Mouse (Mus musculus): Measurements from ENCODE around the gene Svop.

Gene Svop

DNA sequence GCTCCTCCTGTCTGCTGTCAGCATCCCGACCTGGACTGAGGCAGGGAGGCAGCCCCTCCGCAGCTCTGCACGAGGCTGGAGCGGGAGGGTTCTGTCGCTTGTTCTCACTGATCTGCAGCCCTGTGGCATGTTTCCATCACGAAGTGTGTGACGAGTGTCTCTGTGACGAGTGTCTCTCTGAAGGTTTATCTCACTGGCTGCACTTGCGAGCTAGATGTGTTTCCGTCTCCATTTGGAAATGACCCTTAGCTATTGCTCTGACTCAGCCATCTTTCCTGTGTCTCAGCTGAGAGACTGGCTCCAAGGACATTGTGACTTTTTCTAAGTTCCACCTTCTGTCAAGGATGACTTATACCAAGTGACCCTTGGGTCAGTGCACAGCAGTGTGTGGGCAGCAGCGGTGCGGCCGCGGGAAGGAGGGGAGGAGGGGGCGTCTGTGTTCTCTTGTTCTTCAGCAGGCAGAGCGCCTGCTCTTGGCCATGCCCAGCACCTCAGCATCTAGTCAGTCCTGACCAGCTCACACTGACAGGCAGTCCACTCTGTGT, 15.1 kb upstream of the Svop start:
- ATAC-seq (ENCODE audit: low TSS enrichment): no peak

DNA sequence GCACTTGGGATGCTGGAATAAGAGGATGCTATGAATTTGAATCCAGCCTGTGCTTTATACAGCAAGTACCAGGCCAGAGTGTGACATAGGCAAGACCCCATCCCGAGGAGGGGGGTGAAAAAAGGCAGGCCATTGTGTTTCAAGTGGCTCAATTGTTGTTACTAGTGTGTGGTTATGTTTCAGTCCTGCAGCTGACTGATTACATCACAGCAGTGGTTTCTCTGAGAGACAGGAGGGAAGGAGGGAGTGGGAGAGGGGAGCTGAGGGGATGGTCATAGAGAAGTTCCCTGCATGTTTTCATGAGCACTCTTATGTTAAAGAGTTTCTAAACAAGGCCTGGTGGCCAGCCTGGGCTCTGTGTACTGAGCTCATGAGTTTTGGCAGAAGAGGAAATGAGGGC, 11.4 kb upstream of the Svop start:
- ATAC-seq (ENCODE audit: low TSS enrichment): peak; percentile 24; the same call in 1 of the 2 replicates

DNA sequence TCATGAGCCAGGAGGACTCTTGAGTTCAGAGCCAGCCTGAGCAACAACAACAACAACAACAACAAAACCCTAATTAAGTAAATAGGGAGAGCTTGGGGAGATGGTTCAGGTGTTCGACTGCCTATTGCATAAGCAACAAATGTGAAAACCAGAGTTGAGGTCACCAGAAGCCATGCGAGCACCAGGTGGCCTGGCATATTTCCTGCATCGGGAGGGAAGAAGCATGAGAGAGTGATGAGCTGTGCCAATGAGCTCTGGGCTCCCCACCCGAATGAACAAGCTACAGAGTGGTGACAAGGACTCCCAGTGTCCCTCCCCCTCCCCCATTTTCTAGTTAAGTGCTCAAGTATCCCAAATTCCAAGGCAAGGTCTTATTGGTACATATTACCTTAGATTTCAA, 10.5 kb upstream of the Svop start:
- no peak for ATAC-seq (ENCODE audit: low TSS enrichment)

DNA sequence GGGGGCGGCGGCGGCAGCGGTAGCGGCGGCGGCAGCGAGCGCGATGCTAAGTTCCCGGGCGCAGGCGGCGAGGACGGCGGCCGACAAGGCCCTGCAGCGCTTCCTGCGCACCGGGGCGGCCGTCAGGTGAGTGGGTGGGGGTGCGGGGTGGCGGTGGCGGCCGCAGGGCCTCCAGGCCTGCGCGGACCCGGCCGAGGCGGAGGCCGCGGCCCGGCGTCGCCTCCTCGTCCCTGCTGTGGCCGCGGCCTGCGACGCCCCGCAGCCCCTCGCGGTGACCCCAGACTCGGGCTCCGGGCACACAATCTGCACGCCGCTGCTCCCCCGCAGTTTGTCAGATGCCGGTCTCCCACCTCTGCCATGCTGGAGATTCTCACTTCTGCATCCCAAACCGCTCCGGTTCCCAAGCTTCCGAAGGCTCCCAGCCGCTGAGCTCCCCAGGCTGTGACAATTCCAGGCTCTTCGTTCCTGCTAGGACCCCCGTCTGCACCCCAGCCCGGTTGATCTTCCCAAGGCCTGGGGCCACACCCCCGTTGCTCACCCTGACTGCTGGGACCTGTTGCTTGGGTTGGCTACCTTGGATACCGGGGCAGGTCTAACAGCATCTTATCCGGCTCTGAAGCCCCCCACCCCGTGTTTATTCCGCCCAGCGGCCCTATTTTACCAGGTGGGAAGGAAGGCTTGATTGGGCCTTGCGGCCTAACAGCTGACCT, 9.2 kb upstream of the Svop start:
- no peak for ATAC-seq (ENCODE audit: low TSS enrichment)

DNA sequence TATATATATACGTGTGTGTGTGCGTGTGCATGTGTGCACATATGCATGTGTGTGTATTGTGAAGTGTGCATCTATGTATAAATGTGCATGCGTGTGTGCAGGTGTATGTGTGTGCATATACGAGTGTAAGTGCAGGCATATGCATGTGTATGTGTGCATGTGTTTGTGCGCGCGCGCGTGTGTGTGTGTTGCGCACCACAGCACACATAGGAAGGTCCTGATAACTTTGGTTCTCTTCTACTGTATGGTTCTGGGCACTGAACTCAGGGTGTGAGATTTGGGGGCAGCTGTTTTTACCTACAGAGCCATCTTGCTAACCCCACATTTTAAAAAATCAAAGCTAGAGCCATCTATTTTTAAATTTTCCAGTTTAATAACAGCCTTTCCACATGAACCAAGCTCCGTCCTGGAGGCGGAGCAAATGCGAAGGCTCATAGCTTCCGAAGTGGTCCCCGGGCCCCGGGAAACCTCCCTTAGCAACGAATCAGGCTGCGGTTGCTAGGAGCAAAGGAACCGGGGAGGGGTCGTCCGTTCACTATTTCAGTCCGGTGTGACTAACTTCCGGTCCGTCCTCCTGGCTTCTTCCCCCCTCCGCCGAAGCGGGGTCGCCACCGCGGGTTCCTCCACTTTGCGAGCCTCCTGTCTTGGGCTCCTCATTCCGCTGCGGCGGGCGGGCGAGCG, 8.5 kb upstream of the Svop start:
- peak; percentile 91 for ATAC-seq (ENCODE audit: low TSS enrichment)

DNA sequence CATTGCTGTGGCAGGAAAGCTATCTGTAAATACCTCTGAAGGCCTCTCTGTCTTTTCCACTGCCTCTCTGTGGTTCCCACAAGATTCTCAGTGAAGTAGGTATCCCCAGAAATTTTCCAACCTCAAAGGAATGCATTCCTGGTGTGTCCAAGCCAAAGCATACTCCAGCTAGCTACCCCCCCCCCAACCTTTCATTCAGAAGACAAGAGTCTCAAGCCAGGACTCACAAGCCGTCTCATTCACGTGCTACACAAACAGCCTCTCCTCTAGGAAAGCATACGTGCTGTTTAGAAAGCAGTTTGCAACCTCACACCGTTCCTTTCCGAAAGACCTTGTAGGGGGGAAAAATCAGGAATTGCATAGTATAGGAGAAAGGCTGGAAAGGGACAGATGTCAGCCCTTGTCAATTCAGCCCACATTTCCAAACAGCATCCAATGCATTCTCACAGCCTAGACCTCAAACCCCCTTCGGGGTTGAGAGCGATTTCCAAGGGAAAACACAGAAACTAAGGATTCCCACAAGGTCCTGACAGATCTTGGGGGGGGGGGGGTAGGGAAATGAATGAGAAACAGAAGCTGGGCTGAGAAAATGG, 853 bp downstream of the Svop start:
- 0 out of 2 replicates have a peak, but pooled peaks have one; percentile 2 for ATAC-seq (ENCODE audit: low TSS enrichment)

DNA sequence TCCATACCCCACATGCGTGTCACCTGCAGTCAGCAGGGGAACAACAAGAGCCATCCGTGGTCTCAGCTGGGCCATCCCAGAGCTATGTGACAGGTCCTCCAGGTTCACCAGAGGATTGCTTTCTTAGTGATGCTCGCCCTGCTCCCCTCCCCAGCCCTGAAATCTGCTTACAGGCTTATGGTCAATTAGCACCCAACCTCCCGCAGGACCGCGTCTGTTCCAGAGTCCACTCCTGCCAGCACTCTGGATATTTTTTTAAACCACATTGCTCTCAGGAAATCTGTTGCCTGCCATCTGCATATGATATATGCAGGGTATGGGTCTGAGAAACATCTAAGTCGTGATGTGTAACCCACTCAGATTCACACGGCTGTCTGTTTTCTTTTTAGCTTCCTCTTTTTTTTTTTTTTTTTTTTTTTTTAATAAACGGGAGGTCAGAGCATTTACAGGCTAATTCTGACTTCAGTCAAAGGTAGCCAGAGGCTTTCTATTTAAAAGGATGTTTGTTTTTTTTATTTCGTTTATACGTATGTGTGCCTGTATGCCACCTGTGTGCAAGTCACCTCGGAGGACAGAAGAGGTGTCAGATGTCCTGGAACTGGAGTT, 3.4 kb downstream of the Svop start:
- peak; percentile 66 for ATAC-seq (ENCODE audit: low TSS enrichment)

DNA sequence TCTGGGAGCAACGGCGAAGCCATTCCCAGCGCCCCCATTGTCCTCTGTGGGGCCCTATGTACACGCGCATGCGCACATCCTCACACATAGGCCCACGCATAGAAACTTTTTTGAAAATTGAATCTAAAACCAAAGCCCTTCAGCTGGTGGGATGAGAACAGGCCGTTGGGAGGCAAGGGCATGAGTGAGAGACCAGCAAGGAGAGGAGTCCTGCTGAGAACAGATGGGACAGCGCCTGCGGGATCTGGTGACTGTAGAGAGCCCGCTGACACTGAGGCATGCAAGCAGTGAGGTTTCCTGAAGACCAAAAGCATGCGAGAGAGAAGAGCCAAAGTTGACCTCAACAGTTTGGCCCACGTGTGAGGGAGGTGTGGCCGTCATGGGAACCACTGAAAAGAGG, 5.9 kb downstream of the Svop start:
- no peak for ATAC-seq (ENCODE audit: low TSS enrichment)

DNA sequence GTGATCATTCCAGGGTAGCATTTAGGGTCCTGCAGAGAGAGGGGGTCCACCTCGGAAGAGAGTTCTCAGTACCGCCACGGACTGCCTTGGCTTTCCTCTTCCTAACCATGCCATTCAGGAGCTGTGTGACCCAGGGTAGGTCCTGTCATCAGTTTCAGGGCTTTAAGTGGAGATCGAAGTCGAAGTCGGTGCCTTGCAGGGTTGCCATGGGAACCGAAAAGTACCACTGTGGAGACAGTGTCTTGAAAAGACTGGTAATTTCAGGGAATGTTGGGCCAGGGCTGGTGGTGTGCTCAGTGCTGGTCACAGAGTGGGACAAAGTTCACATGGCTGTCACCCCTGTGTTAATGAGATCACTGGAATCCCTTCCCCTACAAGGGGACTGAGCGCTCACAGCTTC, 14.4 kb downstream of the Svop start:
- no peak for ATAC-seq (ENCODE audit: low TSS enrichment)

DNA sequence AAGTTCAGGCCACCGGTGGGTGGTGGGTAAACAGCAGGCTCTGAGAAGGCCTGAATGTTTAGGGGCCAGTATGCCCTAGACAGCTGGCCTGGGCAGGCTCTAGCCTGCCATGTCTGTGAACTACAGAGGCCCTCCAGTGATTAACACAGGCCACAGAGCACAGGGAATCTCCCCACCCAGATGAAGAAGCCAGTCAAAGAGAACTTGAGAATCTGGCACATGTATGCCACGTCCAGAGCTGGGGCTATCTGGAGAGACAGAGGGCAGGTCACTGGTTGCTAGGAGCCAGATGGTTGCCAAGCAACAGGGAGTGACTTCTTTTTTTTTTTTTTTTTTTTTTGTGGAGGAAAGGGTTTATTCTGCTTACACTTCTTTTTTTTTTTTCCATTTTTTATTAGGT, 19.1 kb downstream of the Svop start:
- ATAC-seq (ENCODE audit: low TSS enrichment): no peak

DNA sequence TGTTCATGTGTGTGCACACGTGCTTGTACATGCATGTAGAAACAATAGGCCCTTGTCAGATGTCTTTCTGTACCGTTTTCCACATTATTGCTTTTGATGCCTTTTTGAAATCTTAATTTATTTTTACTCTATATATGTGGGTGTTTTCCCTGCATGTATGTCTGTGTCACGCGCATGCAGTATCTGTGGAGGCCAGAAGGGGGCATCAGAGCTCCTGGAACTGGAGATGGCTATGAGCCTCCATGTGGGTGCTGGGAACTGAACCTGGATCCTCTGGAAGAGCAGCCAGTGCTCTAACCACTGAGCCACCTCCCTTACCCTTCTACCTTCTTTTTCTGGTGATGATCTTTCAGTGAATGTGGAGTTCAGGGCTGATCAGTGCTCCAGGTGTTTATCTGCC, 20.5 kb downstream of the Svop start:
- no peak for ATAC-seq (ENCODE audit: low TSS enrichment)

DNA sequence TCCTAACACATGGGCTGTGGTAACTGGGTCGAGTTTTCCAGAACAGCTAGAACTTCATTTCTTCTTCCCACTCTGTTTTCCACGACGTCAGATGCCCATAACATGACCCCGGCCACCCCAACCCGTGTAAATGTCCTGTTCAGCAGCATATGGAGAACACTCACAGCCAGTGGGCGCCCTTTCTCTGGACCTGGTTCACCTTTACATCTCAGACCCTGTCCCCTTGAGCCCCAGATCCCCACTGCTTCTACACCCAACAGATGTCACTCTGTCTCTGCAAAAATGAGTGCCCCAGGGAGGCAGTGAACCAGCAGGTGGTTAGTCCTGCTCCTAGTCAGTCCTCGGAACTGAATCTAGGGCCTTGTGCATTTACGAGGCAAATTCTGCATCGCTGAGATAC, 23.4 kb downstream of the Svop start:
- ATAC-seq (ENCODE audit: low TSS enrichment): no peak

DNA sequence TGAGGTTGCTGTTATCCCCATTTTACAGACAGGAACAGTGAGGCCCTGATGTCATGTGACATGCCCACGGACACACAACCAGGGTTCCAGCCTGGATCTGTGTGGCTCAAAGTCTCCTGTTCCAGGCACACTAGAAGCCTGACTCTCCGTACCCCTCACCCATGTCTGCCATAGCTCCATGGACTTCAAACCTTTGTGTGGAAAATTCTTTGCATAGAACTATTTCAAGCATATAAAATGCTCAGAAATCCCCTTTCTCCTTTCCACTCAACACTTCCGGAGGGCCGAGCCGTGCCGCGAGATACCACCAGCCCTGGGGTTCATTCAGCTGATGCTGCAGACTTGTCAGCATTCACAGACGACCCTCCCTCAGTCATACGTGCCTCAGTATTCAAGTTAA, 23.8 kb downstream of the Svop start:
- no peak for ATAC-seq (ENCODE audit: low TSS enrichment)

DNA sequence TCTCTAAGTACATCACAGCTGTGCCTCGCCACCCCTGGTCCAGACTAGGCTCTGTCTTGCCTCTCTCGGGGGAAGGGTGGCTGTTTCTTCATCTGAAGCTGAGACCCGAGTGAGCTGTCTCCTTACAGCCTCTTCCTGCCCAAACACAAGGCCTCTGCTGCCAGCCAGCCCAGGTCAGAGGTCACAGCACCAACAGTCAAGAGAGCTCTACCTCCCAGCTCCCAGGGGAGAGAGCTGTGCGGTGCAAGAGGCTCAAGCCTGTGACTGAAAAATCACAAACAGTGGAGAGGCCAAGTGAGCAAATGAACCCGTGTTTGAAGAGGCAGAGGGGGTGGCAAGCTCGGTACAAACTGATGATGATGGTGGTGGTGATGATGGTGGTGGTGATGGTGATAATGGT, 24.8 kb downstream of the Svop start:
- ATAC-seq (ENCODE audit: low TSS enrichment): no peak

DNA sequence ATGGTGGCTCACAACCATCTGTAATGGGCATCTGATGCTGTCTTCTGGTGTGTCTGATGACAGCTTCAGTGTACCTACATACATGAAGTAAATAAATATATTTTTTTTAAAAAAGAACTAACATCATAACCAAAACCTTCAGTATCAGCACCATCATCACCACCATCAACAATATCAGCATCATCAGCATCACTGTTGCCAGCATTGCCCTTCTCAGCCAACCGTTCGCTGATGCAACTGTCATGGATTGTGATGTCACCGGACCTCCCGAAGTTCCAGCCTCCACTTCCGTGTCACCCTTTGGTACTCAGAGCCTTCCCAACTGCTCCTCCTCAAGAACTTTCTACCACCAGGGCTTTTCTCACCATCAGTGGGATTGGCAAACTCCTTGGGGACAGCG, 26.2 kb downstream of the Svop start, which contains the start of gene Usp30:
Gene Usp30 (plus strand): TSS at position 301 of the 400 bp plus-strand sequence.
- no peak for ATAC-seq (ENCODE audit: low TSS enrichment)

DNA sequence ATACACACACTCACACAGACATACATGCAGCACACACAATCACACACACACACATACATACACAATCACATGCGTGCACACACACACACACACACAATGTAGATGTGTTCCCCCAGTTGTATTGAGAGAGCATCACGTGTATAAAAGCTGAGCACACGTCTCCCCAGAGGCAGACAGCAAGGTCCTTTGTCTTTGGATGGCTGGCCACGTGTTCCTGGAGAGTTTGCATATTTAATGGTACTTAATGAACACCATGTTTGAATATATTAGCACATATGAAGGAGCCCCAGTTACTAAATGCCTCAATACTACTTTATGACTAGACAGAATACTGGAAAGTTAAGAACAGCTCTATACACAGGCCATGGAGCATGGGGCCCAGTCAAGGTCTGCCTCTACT, 27.4 kb downstream of the Svop start:
- ATAC-seq (ENCODE audit: low TSS enrichment): no peak

DNA sequence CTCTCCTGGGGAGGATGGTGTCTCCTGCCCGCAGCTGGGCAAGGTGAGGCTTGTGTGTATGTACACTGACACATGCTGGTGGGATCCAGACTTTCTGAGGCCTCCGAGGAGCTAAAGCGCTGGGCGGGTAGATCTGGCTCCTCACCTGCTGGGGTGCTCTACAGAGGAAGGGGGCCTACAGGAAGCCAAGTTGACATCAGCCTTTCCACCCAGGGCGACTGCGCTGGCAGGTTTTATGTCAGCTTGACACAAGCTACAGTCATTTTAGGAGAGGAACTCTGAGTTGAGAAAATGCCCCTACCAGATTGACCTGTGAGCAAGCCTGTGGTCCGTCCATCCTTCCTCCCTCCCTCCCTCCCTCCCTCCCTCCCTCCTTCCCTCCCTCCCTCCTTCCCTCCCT, 29.7 kb downstream of the Svop start:
- no peak for ATAC-seq (ENCODE audit: low TSS enrichment)

DNA sequence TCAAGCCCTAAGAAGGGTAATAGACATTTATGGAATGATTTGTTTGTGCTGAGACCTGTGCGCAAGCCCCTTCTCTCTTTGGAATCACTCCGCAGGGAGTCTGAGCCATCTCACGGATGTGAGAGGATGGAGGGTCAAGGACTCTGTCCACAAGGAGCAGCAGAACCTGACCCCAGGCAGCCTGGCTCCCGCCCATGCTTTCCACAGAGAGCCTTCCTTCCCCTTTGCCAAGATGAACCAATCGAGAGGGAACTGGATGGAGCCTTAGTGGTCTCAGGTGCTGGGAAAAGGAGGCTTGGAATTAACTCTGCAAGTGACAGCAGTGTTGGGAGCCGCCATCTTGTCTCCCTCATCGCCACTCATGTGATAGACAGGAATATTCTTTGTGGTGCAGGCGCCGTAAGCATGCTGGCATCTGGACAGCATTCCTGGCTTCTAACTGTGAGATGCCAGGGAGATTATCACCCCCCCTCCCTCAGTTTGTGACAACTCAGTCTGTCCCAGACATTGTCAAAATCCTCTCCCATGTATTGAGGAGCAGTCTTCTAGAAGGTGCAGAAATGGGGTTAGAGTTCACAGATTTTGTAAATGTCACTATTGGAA, 34.1 kb downstream of the Svop start:
- no peak for ATAC-seq (ENCODE audit: low TSS enrichment)

DNA sequence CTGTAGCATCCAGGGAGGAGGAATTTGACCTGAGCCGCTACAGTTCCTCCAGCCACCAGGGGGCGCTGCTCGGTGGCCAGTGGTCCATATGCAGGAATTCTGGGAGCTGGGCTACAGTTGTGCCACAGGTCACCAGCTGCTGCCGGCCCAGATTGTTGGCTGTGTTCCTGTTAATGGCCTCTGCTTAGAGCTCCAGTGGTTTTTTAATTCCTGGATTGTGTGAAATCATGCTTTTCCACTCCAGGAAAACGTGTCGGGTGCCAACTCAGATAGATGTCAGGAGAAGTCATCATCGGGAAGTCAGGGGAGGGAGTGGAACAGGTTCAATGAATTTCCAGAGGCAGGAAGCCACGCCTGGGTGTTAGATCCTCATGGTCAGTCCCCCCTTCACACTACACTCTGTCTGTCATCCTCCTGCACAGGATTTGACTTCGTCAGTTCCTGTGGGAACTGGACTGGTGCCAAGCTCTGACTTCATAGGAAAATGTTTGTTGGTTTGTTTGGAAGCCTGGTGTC, 39.1 kb downstream of the Svop start:
- ATAC-seq (ENCODE audit: low TSS enrichment): no peak

DNA sequence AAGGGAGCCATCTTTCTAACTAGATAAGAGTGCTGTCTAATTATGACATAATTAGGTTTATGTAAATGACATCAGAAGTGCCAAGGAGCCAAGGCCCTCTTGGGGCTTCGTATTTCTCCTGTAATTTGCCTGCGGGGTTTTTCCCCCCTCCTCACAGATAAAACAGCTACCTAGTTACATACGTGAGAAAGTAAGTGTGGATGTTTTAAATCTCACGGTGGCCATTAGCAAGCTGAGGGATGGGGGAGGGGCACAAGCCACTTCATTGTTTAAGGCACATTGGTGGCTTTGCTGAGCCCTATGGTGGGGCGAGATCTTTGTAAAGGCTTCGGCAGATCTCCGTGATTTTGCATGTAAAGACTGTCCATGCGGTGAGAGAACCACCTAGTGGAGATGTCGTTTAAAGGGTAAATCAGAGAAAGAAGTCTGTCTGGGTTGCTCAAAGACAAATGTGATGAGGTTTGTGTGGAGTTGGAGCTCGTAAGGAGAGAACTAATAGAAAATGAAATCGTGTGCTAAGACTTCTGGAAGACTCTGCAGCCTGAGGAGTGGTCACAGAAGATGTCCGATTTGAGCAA, 42.5 kb downstream of the Svop start:
- ATAC-seq (ENCODE audit: low TSS enrichment): no peak

DNA sequence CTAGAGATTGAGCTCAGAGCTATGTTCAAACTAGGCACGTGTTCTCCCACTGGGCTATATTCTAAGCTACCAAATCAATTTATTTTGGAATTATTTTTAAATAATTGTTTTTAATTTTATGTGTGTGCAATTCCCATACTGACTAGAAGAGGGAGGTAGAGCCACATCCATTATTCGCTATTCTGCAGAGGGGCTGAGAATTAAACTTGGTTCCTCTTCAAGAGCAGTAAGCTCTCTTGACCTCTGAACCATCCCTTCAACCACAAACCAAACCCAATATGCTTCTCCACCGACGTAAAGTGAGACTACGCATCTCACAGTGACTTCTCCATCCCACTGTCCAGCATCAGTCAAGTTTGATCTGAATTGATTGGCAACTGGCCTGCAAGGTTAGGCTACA, 44.2 kb downstream of the Svop start:
- ATAC-seq (ENCODE audit: low TSS enrichment): no peak

DNA sequence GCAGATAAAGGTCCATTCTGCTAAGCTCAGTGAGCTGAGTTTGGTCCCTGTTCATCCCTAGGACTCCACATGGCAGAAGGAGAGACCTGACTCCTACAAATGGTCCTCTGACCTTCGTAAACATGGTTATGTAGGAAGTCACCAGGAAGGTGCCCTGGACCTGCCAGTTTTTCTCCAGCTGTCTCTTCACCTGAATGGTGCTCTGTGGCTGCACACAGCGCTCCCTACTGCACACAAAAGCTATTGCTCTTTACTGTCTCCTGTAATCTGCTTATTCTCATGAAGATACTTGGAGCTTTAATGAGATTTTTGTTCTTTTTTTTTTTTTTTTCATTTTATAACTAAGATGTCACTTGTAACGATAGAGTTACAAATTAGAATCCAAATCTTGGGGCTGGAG, 44.8 kb downstream of the Svop start:
- ATAC-seq (ENCODE audit: low TSS enrichment): no peak

Measured in frontal cortex, adult (tissue).